Mouse (Mus musculus): ENCODE measurements around the gene Snx1.

The Snx1 gene

DNA sequence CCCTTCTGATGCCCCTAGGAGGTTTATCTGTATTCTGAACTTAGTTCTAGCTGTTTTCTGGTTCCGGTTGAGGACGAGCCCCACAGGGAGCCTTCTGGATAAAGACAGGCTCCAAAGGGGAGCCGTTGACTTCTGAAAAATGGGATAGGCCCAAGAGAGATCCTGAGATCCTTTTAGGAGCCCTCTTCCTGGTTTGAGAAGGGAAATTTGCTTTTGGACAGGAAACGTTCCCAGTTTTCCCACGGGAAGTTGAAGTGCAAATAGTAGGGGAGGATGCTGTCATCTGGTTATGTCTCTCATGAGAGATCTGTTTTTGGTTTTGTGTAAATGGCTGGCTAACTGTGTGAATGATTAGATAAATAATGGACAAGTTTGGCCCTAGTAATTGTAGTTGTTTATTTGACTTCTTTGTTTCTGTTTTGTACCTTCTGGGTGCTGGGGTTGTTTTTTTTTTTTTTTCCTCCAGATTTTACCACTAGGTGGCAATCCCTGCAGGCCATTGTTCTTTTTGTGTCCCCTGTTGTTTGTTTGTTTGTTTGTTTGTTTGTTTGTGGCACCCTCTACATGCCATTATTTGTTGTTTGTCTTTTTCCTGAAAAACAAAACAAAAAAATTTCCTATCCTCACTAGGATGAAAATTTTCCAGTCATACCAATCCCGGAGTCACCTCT is 76.3 kb downstream of the Snx1 start:
- DNase-seq (ENCODE audit: low spot score): no peak

DNA sequence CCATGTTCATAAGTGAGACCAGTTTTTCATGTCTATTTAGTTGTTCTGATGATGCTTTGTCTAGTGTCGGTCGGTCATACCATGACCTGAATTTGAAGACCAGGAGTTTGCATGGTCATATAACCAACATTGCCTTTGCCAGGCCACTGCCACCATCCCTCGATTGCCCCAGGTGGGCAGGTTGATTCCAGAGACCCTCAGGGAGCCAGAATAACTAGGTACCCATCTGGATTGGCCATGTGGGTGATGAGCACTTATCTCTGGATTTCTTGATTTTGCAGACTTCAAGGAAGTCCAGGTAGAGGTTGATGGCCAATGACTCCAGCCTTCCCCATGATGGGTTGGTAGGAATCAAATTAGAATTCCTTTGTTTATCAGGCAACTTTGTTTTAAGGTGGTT is 83.1 kb downstream of the Snx1 start:
- no peak for DNase-seq (ENCODE audit: low spot score)

DNA sequence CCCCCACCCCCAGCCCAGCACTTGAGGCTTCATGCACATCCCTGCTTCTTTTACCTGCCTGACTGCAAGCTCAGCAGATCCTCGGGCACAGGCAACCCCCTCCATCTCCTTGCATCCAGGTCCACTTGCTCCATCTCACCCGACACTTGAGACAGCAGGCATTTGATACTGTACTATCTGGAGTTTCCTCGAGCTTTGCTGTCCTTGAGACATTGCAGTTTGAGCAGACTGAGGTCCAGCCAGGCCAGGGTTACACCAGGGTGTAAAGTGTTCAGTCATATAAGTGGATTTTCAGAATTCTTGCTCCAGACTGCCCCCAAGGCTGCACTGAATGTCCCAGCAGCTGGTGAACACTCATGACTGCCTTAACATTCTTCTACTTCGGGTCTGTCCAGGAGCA is 84.1 kb downstream of the Snx1 start:
- no peak for DNase-seq (ENCODE audit: low spot score)

DNA sequence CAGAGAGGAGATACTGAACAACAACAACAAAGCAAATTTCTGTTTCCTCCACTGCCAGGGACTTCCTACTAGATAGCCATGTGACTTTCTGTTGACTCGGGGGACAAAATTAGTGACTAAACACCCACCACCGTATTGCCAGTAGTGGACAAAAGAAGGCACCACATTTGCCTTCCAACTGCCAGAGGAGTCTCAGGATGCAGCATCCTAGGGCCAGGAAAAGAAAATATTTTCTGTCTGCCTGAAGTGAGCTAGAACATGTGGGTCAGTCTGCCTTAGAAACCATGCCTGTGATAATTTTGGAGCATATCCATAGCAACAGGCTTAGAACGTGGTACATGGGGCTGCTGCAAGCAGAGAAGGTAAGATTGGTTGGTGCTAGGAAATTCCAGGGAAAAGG is 85.6 kb downstream of the Snx1 start:
- DNase-seq (ENCODE audit: low spot score): no peak

DNA sequence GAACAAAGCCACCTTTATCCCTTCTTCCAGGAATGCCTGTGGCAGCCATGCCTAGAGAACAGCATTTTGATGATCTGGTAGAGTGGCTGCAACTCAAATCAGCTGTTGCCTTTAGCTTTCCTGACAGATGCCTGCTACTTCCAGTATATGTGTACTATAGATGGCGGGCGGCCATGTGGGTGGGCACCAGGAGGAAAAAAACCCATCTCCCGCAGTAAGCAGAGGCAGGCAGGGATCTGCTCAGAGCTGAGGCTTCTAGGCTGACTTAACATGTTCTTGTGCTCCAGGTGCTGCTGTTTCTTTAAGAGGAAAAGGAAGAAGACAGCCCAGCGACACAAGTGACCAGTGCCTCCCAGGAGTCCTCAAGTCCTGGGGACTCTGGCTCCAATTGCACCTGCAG is 87.1 kb downstream of the Snx1 start:
- DNase-seq (ENCODE audit: low spot score): no peak

DNA sequence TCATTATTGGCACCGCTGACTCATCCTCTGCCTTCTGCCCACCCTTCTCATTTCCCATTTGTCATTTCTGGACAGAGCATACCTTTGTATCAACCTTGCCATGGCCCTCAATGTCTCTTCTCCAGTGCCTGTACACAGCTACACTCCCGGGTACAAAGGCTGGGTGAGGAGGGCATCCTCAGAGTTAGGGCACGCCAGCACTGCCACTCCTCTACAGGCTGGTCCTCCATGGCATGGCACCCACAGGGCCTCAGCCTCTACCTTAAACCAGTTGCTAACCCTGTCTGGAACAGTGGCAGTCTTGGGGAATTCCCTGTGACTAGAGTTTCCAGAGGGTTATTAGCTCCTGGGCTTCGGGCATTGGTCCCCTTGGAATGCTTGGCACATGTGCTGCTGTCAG is 87.8 kb downstream of the Snx1 start:
- DNase-seq (ENCODE audit: low spot score): no peak

Measured in c-Kit-positive CD71-positive TER-119-positive erythroid progenitor cells, embryonic 14.5 days (primary cell).